Mouse (Mus musculus): ENCODE results near the gene Zfp704. TPM values are rescaled to one million over a fixed set of nuclear protein-coding genes. Genes with fewer than 3 reads are reported as not detected.

Gene Zfp704
- total RNA-seq, 2 experiments from 2014 or later: 32.4 to 34.2 TPM

- no peak for DNase-seq (ENCODE audit: extremely low spot score in 1 of 2, low spot score in 1 of 2)
These were observed 134.4 kb downstream of the Zfp704 start for GRCm38 (mm10) chr3:9475501-9475900.

GRCm38 (mm10) chr3:9474331-9474730, 135.6 kb downstream of the Zfp704 start:
- DNase-seq (ENCODE audit: extremely low spot score in 1 of 2, low spot score in 1 of 2): no peak

GRCm38 (mm10) chr3:9466287-9466686, 143.6 kb downstream of the Zfp704 start:
- DNase-seq (ENCODE audit: extremely low spot score in 1 of 2, low spot score in 1 of 2): peak in 1 of 2 experiments; percentile 80

- DNase-seq (ENCODE audit: extremely low spot score in 1 of 2, low spot score in 1 of 2): no peak
These were observed 144.2 kb downstream of the Zfp704 start for GRCm38 (mm10) chr3:9465731-9466130.

- DNase-seq (ENCODE audit: extremely low spot score in 1 of 2, low spot score in 1 of 2): no peak
These were observed 148.2 kb downstream of the Zfp704 start for GRCm38 (mm10) chr3:9461660-9462059.

GRCm38 (mm10) chr3:9460284-9460683, 149.6 kb downstream of the Zfp704 start:
- no peak for DNase-seq (ENCODE audit: extremely low spot score in 1 of 2, low spot score in 1 of 2)

GRCm38 (mm10) chr3:9456380-9456890, 153.4 kb downstream of the Zfp704 start:
- DNase-seq (ENCODE audit: extremely low spot score in 1 of 2, low spot score in 1 of 2): no peak

GRCm38 (mm10) chr3:9455351-9455750, 154.5 kb downstream of the Zfp704 start:
- no peak for DNase-seq (ENCODE audit: extremely low spot score in 1 of 2, low spot score in 1 of 2)

- no peak for DNase-seq (ENCODE audit: extremely low spot score in 1 of 2, low spot score in 1 of 2)
These were observed 155.1 kb downstream of the Zfp704 start for GRCm38 (mm10) chr3:9454556-9455330.

GRCm38 (mm10) chr3:9450521-9450920, 159.4 kb downstream of the Zfp704 start:
- no peak for DNase-seq (ENCODE audit: extremely low spot score in 1 of 2, low spot score in 1 of 2)

- DNase-seq (ENCODE audit: extremely low spot score in 1 of 2, low spot score in 1 of 2): no peak
These were observed 160.5 kb downstream of the Zfp704 start for GRCm38 (mm10) chr3:9449261-9450007.

GRCm38 (mm10) chr3:9448541-9448940, 161.3 kb downstream of the Zfp704 start:
- no peak for DNase-seq (ENCODE audit: extremely low spot score in 1 of 2, low spot score in 1 of 2)

GRCm38 (mm10) chr3:9444558-9444957, 165.3 kb downstream of the Zfp704 start:
- no peak for DNase-seq (ENCODE audit: extremely low spot score in 1 of 2, low spot score in 1 of 2)

- DNase-seq (ENCODE audit: extremely low spot score in 1 of 2, low spot score in 1 of 2): no peak
These were observed 165.9 kb downstream of the Zfp704 start for GRCm38 (mm10) chr3:9443981-9444380.

- no peak for DNase-seq (ENCODE audit: extremely low spot score in 1 of 2, low spot score in 1 of 2)
These were observed 166.4 kb downstream of the Zfp704 start for GRCm38 (mm10) chr3:9443476-9443875.

- no peak for DNase-seq (ENCODE audit: extremely low spot score in 1 of 2, low spot score in 1 of 2)
These were observed 168.0 kb downstream of the Zfp704 start for GRCm38 (mm10) chr3:9441566-9442540.

GRCm38 (mm10) chr3:9440466-9440865, 169.4 kb downstream of the Zfp704 start:
- no peak for DNase-seq (ENCODE audit: extremely low spot score in 1 of 2, low spot score in 1 of 2)

GRCm38 (mm10) chr3:9439619-9440286, 170.1 kb downstream of the Zfp704 start:
- no peak for DNase-seq (ENCODE audit: extremely low spot score in 1 of 2, low spot score in 1 of 2)

GRCm38 (mm10) chr3:9436256-9436655, 173.6 kb downstream of the Zfp704 start:
- DNase-seq (ENCODE audit: extremely low spot score in 1 of 2, low spot score in 1 of 2): no peak

Measured in layer of hippocampus, postnatal 25 days (tissue).